Mouse (Mus musculus) erythroblast, embryonic 14.5 days (primary cell): Measurements from ENCODE around the gene Rbm5. TPM values are rescaled to one million over a fixed set of nuclear protein-coding genes. Genes with fewer than 3 reads are reported as not detected.

ENCODE experiments used
- H3K27me3 ChIP-seq: 2 replicates; pipeline ENCODE4 v1.6.1; 2012; ENCODE audit warnings: inconsistent platforms; ENCODE audit not compliant: control insufficient read depth
- H3K36me3 ChIP-seq: 2 replicates; pipeline ENCODE4 v1.6.1; 2012; ENCODE audit warnings: mild to moderate bottlenecking, inconsistent platforms; ENCODE audit not compliant: control insufficient read depth
- H3K4me1 ChIP-seq: 2 replicates; pipeline ENCODE4 v1.6.1; 2012; ENCODE audit warnings: inconsistent platforms; ENCODE audit not compliant: control insufficient read depth
- H3K4me3 ChIP-seq: replicated peaks from 2 replicates; pipeline ENCODE3; 2012; ENCODE audit warnings: moderate library complexity, mild to moderate bottlenecking, inconsistent platforms
- H3K9me3 ChIP-seq: 2 replicates; pipeline ENCODE4 v1.6.1; 2012; ENCODE audit warnings: low read length, inconsistent platforms, mixed read lengths; ENCODE audit not compliant: control insufficient read depth
- GATA1 ChIP-seq: IDR thresholded peaks from 2 replicates; pipeline ENCODE4 v1.6.1; 2012; ENCODE audit warnings: low read length, inconsistent platforms, mixed read lengths
- TAL1 ChIP-seq: IDR thresholded peaks from 3 replicates; pipeline ENCODE4 v1.6.1; 2012; ENCODE audit warnings: low read length, inconsistent platforms, mixed read lengths
- polyA plus RNA-seq: library from polyadenylated mRNA; stranded (reverse); fragments of >175 nt; gene quantifications from 2 replicates; pipeline ENCODE4 v1.2.3, GENCODE M21; 2012

Rbm5 gene
- polyA plus RNA-seq = 0.76 and 1.6 TPM in 2 replicates

DNA sequence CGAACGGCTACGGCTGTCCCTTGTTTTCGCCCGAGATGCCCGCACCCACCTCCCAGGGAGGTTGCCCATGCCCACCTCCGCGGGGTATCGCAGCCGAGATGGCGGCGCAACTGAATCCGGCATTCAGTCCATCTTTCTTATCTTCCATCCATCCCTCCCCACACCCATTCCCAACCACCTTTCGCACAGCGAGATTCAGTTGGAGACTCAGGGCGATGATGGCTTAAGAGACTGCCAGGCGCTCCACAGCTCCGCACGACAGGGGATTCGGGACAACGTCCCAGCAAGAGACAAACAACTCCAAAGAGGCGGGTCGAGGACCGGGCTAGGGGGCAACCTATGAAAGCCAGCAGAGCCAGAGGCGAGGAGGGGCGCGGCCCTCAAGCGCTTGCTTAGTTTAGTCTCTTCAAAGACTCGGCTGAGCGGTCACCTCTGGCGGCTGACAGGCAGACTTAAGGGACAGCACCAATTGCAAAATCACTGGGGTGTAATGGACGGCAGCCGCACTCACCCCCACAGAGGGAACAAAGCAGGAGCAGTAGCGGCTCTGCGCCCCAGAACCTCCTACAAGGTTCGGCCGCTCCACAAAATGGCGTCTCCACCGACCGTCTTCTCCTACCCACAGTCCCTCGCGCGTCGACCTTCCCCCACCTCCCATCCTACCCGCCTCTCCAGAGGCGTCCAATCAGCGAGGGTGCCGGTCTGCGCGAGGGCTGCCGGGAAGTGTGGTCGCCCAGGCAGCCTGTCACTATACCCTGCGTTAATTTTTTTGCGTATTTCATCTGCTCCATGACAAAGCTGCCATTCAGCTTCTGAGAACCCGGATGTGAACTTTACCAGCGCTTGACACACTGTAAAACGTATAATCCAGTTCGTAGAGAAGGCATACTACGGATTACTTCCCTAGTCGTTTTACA, at the start of gene Rbm5:
Gene Rbm5, minus strand, starts transcription at position 623 of the 917 bp plus-strand sequence.
- peak within 1 kb of the TSS; percentile 79 for H3K4me3 ChIP-seq
- peaks cover 30% of the 10 kb centered on the region for H3K4me1 ChIP-seq
- H3K9me3 ChIP-seq = no peaks in the 10 kb centered on the region
- TF ChIP-seq TAL1 (no peak), GATA1 (no peak; the same call in 1 of the 2 replicates)
- no peaks in the 10 kb centered on the region for H3K27me3 ChIP-seq
- H3K36me3 ChIP-seq = peaks cover 74% of the 10 kb centered on the region

DNA sequence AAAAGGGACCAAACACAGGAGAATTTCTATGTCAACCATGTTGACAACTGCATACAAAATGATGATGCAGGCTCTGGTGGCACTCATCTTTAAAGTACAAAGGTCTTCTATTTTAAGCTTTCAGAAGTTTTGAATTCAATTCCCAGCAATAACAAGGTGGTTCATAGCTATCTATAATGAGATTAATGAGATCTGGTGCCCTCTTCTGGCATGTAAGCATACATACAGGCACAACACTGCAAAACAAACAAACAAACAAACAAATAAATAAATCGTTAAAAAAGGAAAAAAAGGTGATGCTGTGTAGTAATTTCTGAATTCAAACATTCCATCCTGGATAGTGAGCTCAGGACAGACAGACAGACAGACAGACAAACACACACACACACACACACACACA, 41.3 kb upstream of the Rbm5 start:
- Histone ChIP-seq H3K4me1 (no peaks in the 10 kb centered on the region), H3K9me3 (no peaks in the 10 kb centered on the region), H3K4me3 (no peak overlapping the region), H3K27me3 (no peaks in the 10 kb centered on the region), H3K36me3 (peaks cover 75% of the 10 kb centered on the region)
- TF ChIP-seq TAL1 (no peak), GATA1 (no peak)

DNA sequence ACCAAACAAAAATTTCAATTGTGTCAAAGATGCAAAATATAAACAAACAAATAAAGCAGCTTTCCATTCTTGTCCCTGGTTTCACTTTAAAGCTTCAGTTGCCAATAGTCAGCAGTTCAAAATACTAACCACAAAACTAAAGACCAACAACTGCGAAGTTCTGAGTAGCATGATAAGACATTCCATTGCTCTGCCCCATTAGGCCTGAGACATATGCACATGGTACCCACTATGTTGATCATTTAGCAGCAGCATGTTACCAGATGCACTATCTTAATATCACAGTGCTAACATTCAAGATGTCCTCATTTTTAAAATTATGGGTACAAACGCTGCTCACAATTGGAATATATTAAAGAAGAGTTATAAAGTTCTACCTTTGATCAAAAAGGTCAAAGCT, 40.2 kb upstream of the Rbm5 start:
- Histone ChIP-seq H3K27me3 (no peaks in the 10 kb centered on the region), H3K4me3 (no peak overlapping the region), H3K36me3 (peaks cover 72% of the 10 kb centered on the region), H3K4me1 (no peaks in the 10 kb centered on the region), H3K9me3 (no peaks in the 10 kb centered on the region)
- no peak for TF ChIP-seq TAL1
- no peak for TF ChIP-seq GATA1

DNA sequence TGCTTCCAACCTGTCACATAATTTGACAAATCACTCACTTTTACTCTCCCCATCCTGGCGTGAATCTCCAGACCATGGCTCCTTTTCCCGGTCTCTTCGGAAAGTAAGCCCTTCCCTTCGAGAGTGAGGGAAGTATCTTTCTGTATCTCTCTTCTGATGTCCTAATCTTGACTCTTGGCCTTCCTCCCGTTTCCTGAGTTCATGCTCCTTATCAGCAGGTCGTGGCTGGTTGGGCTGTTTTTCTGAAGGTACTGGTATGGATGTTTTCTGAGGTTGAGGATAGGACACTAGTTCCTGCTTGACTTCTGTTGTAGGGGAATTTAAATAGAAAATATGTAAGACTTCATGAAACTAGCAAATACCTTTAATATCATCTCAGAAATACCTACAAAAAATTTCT, 20.9 kb upstream of the Rbm5 start:
- peaks cover 81% of the 10 kb centered on the region for H3K36me3 ChIP-seq
- H3K27me3 ChIP-seq = no peaks in the 10 kb centered on the region
- no peak for TF ChIP-seq GATA1
- no peak for TF ChIP-seq TAL1
- H3K4me3 ChIP-seq = no peak overlapping the region
- no peaks in the 10 kb centered on the region for H3K9me3 ChIP-seq
- peaks cover 3% of the 10 kb centered on the region for H3K4me1 ChIP-seq

DNA sequence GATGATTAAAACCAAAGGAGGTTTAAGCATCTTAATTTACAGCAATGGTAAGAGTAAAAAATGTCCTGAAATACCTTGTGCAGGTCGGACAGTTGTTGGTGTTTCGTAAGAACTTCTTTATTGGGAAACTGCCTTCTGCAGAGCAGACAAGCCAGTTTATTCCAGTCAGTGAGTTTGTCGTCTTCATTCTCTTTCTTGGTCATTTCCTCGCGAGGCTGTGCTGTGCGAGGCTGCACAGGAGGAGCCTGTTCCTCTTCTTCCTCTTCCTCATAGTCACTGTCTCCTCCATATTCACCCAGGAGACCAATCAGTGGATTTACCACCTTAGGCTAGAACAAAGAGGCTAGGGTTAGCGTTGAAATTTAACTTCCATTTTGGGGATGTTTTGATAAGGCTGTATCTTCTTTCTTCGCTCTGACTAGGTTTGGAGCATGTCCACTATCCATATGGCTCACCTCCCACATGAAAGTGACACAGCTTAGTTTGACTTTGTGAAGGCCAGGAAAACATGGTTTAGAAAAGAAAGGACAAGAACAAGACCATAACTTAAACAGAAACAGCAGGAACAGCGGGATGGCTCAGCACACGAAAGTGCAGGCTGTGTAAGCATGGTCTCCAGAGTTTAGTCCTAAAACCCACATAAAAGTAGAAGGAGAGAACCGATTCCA, 11.9 kb upstream of the Rbm5 start:
- TF ChIP-seq TAL1 = no peak
- TF ChIP-seq GATA1 = no peak
- no peaks in the 10 kb centered on the region for H3K27me3 ChIP-seq
- H3K36me3 ChIP-seq = peaks cover 86% of the 10 kb centered on the region
- H3K9me3 ChIP-seq = no peaks in the 10 kb centered on the region
- H3K4me3 ChIP-seq = no peak overlapping the region
- H3K4me1 ChIP-seq = no peaks in the 10 kb centered on the region; the same call in 1 of the 2 replicates

DNA sequence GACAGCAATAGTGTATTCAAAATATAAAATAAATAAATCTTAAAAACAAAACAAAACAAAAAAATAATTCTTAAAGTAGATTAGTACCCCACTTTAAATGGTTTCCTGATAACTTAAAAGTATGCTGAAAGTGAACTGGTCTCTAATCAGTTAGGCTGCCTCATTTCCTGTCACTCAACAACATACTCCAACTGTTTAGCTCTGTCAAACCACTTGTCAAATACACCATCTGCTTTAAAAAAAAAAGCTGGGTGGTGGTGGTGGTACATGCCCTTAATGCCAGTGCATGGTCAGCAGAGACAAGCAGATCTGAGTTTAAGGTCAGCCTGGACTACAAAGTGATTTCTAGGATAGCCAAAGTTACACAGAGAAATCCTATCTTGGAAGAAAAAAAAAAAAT, 6.0 kb upstream of the Rbm5 start:
- Histone ChIP-seq H3K9me3 (no peaks in the 10 kb centered on the region), H3K4me1 (peaks cover 5% of the 10 kb centered on the region), H3K27me3 (no peaks in the 10 kb centered on the region), H3K4me3 (no peak overlapping the region), H3K36me3 (peaks cover 87% of the 10 kb centered on the region)
- no peak for TF ChIP-seq TAL1
- no peak for TF ChIP-seq GATA1

DNA sequence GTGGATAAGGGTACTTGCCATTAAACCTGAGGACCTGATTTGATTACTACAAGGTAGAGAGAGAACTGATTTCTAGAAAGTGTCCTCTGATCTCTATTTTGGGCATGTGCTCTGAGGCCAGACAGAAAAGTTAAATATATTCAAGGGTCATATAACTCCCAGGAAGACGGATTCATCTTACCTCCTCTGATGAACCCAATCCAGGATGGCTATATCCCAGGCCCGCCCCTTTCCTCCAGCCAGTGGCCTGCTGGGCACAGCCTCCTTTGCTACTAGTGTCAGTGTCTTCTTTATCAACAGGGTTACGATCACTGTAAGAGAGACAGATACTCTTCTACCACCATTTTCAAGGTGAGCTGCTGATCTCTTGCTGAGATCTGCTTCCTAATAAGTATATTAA, 3.6 kb upstream of the Rbm5 start:
- Histone ChIP-seq H3K9me3 (no peaks in the 10 kb centered on the region), H3K4me3 (no peak overlapping the region), H3K36me3 (peaks cover 67% of the 10 kb centered on the region), H3K27me3 (no peaks in the 10 kb centered on the region), H3K4me1 (peaks cover 16% of the 10 kb centered on the region)
- TF ChIP-seq TAL1 (no peak), GATA1 (no peak)

DNA sequence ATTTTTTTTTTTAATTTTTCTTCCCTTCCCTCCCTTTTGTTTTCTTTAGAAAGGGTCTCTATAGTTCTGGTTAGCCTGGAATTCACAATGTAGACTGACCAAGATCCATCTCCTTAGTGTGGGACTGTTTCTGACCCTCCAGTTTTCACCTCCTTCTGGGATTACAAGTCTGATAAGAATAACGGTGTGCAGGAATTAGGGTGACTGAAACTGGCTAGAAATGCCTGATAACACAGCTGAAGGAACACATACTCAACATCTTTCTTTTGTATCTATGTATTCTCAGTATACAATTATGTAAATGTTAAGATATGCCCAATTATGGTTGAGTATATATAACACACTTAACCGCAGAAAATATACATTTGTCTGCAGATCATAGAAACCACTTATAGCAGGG, 986 bp upstream of the Rbm5 start:
- Histone ChIP-seq H3K4me1 (peaks cover 30% of the 10 kb centered on the region), H3K9me3 (no peaks in the 10 kb centered on the region), H3K4me3 (peak overlapping the region; percentile 12), H3K27me3 (no peaks in the 10 kb centered on the region), H3K36me3 (peaks cover 75% of the 10 kb centered on the region)
- no peak for TF ChIP-seq GATA1
- TF ChIP-seq TAL1 = no peak

DNA sequence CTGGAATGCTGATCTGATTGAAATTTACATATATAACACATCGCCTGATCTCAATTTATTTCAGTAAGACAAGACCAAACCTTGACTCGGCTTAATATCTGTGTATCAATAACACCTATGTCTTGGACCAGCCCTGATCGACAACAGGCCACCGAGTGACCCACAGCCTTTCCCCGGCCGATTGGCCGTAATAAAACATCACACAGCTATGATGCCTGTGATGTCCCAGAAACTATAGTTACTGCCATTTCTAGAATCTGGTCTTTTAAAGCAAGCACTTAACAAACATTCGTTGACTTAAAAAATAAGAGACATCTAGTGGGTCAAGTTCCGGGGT, 791 bp downstream of the Rbm5 start:
- no peaks in the 10 kb centered on the region for H3K9me3 ChIP-seq
- peak overlapping the region; percentile 79 for H3K4me3 ChIP-seq
- no peaks in the 10 kb centered on the region for H3K27me3 ChIP-seq
- peaks cover 30% of the 10 kb centered on the region for H3K4me1 ChIP-seq
- TF ChIP-seq TAL1 (no peak), GATA1 (no peak)
- H3K36me3 ChIP-seq = peaks cover 74% of the 10 kb centered on the region
